Mouse (Mus musculus) MEL (cell line): ENCODE measurements around the gene Commd8. TPM values are rescaled to one million over a fixed set of nuclear protein-coding genes. Genes with fewer than 3 reads are reported as not detected.

Experiments
- DNase-seq: peaks from one replicate; pipeline ENCODE4 v3.0.0; 2011; ENCODE audit warnings: low read depth, low spot score
- H3K27ac ChIP-seq: 2 replicates; pipeline ENCODE4 v1.5.1; 2012; ENCODE audit warnings: low read depth, mild to moderate bottlenecking, control low read depth, low read length, moderate library complexity; ENCODE audit not compliant: control insufficient read depth
- H3K27me3 ChIP-seq, 2 experiments: fragments of 150-350 bp in 1 of 2; sonication (generic) in 1 of 2; 2 replicates each; pipeline ENCODE4 v1.6.1; 2012; ENCODE audit warnings: low read length in 2 of 2, mild to moderate bottlenecking in 2 of 2, improper control_type of control experiment in 1 of 2, moderate library complexity in 1 of 2; ENCODE audit not compliant: insufficient read depth in 2 of 2, control insufficient read depth in 1 of 2
- H3K36me3 ChIP-seq, 2 experiments: 2 replicates each; pipeline ENCODE4 v1.6.1; 2012 to 2014; ENCODE audit warnings: low read length in 2 of 2, improper control_type of control experiment in 1 of 2, inconsistent platforms in 1 of 2, mild to moderate bottlenecking in 1 of 2; ENCODE audit not compliant: insufficient read depth in 2 of 2, control insufficient read depth in 1 of 2
- H3K4me1 ChIP-seq, 2 experiments: fragments of 150-350 bp in 1 of 2; sonication (generic) in 1 of 2; 2 replicates each; pipeline ENCODE4 v1.6.1; 2012; ENCODE audit warnings: low read length in 2 of 2, improper control_type of control experiment in 1 of 2, mild to moderate bottlenecking in 1 of 2; ENCODE audit not compliant: insufficient read depth in 2 of 2, control insufficient read depth in 1 of 2
- H3K4me3 ChIP-seq, 2 experiments: fragments of 150-350 bp in 1 of 2; sonication (generic) in 1 of 2; 2 replicates each; pipeline ENCODE4 v1.5.1; 2012; ENCODE audit warnings: low read depth in 2 of 2, low read length in 2 of 2, mild to moderate bottlenecking in 2 of 2, moderate library complexity in 2 of 2, control low read depth in 1 of 2, improper control_type of control experiment in 1 of 2; ENCODE audit not compliant: control insufficient read depth in 1 of 2, insufficient read depth in 1 of 2
- H3K79me2 ChIP-seq: 2 replicates; pipeline ENCODE4 v1.6.1; 2012; ENCODE audit warnings: mild to moderate bottlenecking, low read length, moderate library complexity; ENCODE audit not compliant: control insufficient read depth, poor library complexity, insufficient read depth
- H3K9ac ChIP-seq: 2 replicates; pipeline ENCODE4 v1.6.1; 2012; ENCODE audit warnings: low read depth, mild to moderate bottlenecking, control low read depth, low read length, moderate library complexity; ENCODE audit not compliant: control insufficient read depth, poor library complexity, severe bottlenecking
- H3K9me3 ChIP-seq: fragments of 150-350 bp; sonication (generic); replicated peaks from 2 replicates; pipeline ENCODE4 v1.6.1; 2012; ENCODE audit warnings: mild to moderate bottlenecking, low read length, improper control_type of control experiment, moderate library complexity; ENCODE audit not compliant: insufficient read depth
- BHLHE40 ChIP-seq: IDR thresholded peaks from 2 replicates; pipeline ENCODE4 v1.6.1; 2012; ENCODE audit warnings: low read depth, mild to moderate bottlenecking, inconsistent platforms, low read length, improper control_type of control experiment, borderline replicate concordance
- CHD1 ChIP-seq: IDR thresholded peaks from 2 replicates; pipeline ENCODE4 v1.6.1; 2012; ENCODE audit warnings: low read depth, mild to moderate bottlenecking, inconsistent platforms, low read length, improper control_type of control experiment
- CTCF ChIP-seq, 3 experiments: IDR thresholded peaks in 2 of 3; conservative IDR thresholded peaks in 1 of 3; 2 replicates each; pipeline ENCODE4 v1.5.1; 2011 to 2012; ENCODE audit warnings: low read length in 3 of 3, low read depth in 2 of 3, mild to moderate bottlenecking in 2 of 3, improper control_type of control experiment in 1 of 3, inconsistent platforms in 1 of 3, mixed read lengths in 1 of 3, moderate library complexity in 1 of 3; ENCODE audit not compliant: control insufficient read depth in 1 of 3, insufficient read depth in 1 of 3, poor library complexity in 1 of 3, severe bottlenecking in 1 of 3
- E2F4 ChIP-seq: IDR thresholded peaks from 2 replicates; pipeline ENCODE4 v1.6.1; 2011; ENCODE audit warnings: low read depth, low read length, improper control_type of control experiment, borderline replicate concordance
- ELF1 ChIP-seq: IDR thresholded peaks from 2 replicates; pipeline ENCODE4 v1.6.1; 2014; ENCODE audit warnings: low read depth, mild to moderate bottlenecking, inconsistent platforms, low read length, improper control_type of control experiment, moderate library complexity
- EP300 ChIP-seq, 2 experiments: IDR thresholded peaks; 2 replicates each; pipeline ENCODE4 v1.6.1; 2011; ENCODE audit warnings: improper control_type of control experiment in 2 of 2, low read length in 2 of 2, low read depth in 1 of 2, mild to moderate bottlenecking in 1 of 2
- GABPA ChIP-seq: IDR thresholded peaks from 2 replicates; pipeline ENCODE4 v1.6.1; 2012; ENCODE audit warnings: low read depth, mild to moderate bottlenecking, inconsistent platforms, low read length, improper control_type of control experiment, moderate library complexity
- GATA1 ChIP-seq: IDR thresholded peaks from 2 replicates; pipeline ENCODE4 v1.6.1; 2011; ENCODE audit warnings: low read depth, low read length, improper control_type of control experiment
- HCFC1 ChIP-seq: IDR thresholded peaks from 2 replicates; pipeline ENCODE4 v1.6.1; 2012; ENCODE audit warnings: low read depth, mild to moderate bottlenecking, inconsistent platforms, low read length, improper control_type of control experiment, moderate library complexity
- JUND ChIP-seq: IDR thresholded peaks from 2 replicates; pipeline ENCODE4 v1.6.1; 2011; ENCODE audit warnings: low read depth, mild to moderate bottlenecking, improper control_type of control experiment, low read length
- MAFK ChIP-seq: IDR thresholded peaks from 2 replicates; pipeline ENCODE4 v1.6.1; 2011; ENCODE audit warnings: low read depth, mild to moderate bottlenecking, low read length, improper control_type of control experiment, borderline replicate concordance
- MAZ ChIP-seq: IDR thresholded peaks from 2 replicates; pipeline ENCODE4 v1.6.1; 2012; ENCODE audit warnings: low read depth, mild to moderate bottlenecking, inconsistent platforms, low read length, improper control_type of control experiment
- MXI1 ChIP-seq: IDR thresholded peaks from 2 replicates; pipeline ENCODE4 v1.6.1; 2011; ENCODE audit warnings: mild to moderate bottlenecking, low read depth, low read length, improper control_type of control experiment
- MYB ChIP-seq: IDR thresholded peaks from 2 replicates; pipeline ENCODE4 v1.6.1; 2011; ENCODE audit warnings: mild to moderate bottlenecking, low read depth, low read length, improper control_type of control experiment
- NRF1 ChIP-seq: IDR thresholded peaks from 2 replicates; pipeline ENCODE4 v1.6.1; 2014; ENCODE audit warnings: low read depth, mild to moderate bottlenecking, inconsistent platforms, low read length, improper control_type of control experiment, moderate library complexity; ENCODE audit not compliant: poor library complexity, insufficient read depth, severe bottlenecking
- POLR2AphosphoS2 ChIP-seq: IDR thresholded peaks from 2 replicates; pipeline ENCODE4 v1.6.1; 2011; ENCODE audit warnings: low read length, improper control_type of control experiment
- POLR2AphosphoS5 ChIP-seq: IDR thresholded peaks from 2 replicates; pipeline ENCODE4 v1.6.1; 2012; ENCODE audit warnings: low read depth, borderline replicate concordance, mild to moderate bottlenecking, inconsistent platforms, low read length, moderate library complexity, mixed read lengths
- RCOR1 ChIP-seq: IDR thresholded peaks from 2 replicates; pipeline ENCODE4 v1.6.1; 2012; ENCODE audit warnings: low read depth, mild to moderate bottlenecking, inconsistent platforms, low read length, improper control_type of control experiment
- SIN3A ChIP-seq: IDR thresholded peaks from 2 replicates; pipeline ENCODE4 v1.6.1; 2012; ENCODE audit warnings: low read length, improper control_type of control experiment, inconsistent platforms
- TAL1 ChIP-seq: IDR thresholded peaks from 2 replicates; pipeline ENCODE4 v1.6.1; 2012; ENCODE audit warnings: mild to moderate bottlenecking, inconsistent platforms, low read length, moderate library complexity, mixed read lengths
- TBP ChIP-seq: IDR thresholded peaks from 2 replicates; pipeline ENCODE4 v1.8.0; 2011; ENCODE audit warnings: low read depth, low read length, improper control_type of control experiment
- TCF12 ChIP-seq: IDR thresholded peaks from 2 replicates; pipeline ENCODE4 v1.6.1; 2014; ENCODE audit warnings: low read depth, mild to moderate bottlenecking, inconsistent platforms, low read length, improper control_type of control experiment, moderate library complexity
- ZMIZ1 ChIP-seq: IDR thresholded peaks from 2 replicates; pipeline ENCODE4 v1.6.1; 2012; ENCODE audit warnings: low read depth, mild to moderate bottlenecking, inconsistent platforms, low read length, improper control_type of control experiment, moderate library complexity
- ZNF384 ChIP-seq: IDR thresholded peaks from 2 replicates; pipeline ENCODE4 v1.6.1; 2012; ENCODE audit warnings: low read depth, mild to moderate bottlenecking, inconsistent platforms, low read length, improper control_type of control experiment
- polyA plus RNA-seq, 2 experiments: library from polyadenylated mRNA; stranded (reverse) in 1 of 2; unstranded in 1 of 2; fragments of >175 nt in 1 of 2; fragments of >200 nt in 1 of 2; gene quantifications; 2 replicates each; pipeline versions ENCODE4 v1.2.1 to v1.2.4; 2012; ENCODE audit warnings: low replicate concordance in 2 of 2, low read depth in 1 of 2; ENCODE audit not compliant: insufficient read length in 2 of 2, insufficient read depth in 1 of 2, missing spikeins in 1 of 2
- total RNA-seq: library from RNA; depleted of rRNA; stranded (reverse); fragments of 300-350 nt; gene quantifications from 2 replicates; pipeline ENCODE4 v1.2.3, GENCODE M21; 2012

Gene Commd8
- total and polyA plus RNA-seq, 3 experiments, result 33.5 to 45.6 TPM; not detected in 1

DNA sequence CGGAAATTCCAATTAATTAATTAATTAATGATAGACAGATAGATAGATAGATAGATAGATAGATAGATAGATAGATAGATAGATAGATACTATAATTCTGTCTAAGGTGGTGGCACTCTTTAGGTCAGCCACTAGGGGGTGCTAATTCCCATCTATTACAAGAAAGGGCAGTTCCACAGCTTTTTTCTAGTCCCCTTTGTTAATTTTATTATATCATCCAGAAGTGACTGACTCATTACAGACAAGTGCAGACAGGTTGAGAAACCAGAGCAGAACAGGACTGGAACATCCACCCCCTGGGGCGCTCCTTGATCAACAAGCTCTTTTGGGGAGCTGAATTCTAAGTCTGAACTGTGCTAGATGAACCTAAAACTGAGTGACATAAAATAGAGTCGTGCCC is 4.7 kb upstream of the Commd8 start (continued):
- TF ChIP-seq TCF12 (no peak), E2F4 (no peak), HCFC1 (no peak)

DNA sequence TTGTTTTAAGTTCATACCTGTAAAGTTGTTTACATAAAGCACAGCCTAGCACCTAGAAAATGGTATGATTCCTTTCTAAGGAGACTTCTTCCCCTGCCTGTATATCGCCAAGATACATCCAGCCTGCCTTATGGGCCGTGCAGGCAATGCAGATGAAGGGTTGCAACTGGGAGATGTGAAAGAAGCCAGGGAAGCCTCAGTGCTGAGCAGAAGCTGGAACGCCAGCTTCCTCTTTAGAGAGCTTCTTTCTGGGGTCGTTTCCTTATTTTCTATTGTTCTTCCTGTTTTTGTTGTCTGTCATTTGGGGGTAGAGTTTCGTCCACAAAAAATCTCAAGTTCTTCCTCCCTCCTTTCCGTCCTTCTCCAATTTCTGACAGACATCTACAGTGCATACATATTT is 2.1 kb upstream of the Commd8 start:
- Histone ChIP-seq H3K9me3 (no peaks in the 10 kb centered on the region), H3K4me1 (peaks cover 7 to 13% of the 10 kb centered on the region in 2 experiments), H3K9ac (peak overlapping the region; percentile 51), H3K79me2 (peaks cover 15% of the 10 kb centered on the region), H3K27ac (no peak overlapping the region), H3K27me3 (no peaks in the 10 kb centered on the region), H3K4me3 (peak overlapping the region; percentile 15 to 24), H3K36me3 (peaks cover 0 to 22% of the 10 kb centered on the region in 2 experiments; a peak in 2 of 4 replicates)
- DNase-seq, result peak; percentile 75
- TF ChIP-seq TAL1 (no peak), EP300 (IDR thresholded peaks at IDR 0.05; ENCODE audit: low read depth in 1 of 2, low read length in 2 of 2) (peak in 1 of 2 experiments; percentile 59; a peak in 1 of 4 replicates)
- TF ChIP-seq, all 39 proteins: peak for 1

DNA sequence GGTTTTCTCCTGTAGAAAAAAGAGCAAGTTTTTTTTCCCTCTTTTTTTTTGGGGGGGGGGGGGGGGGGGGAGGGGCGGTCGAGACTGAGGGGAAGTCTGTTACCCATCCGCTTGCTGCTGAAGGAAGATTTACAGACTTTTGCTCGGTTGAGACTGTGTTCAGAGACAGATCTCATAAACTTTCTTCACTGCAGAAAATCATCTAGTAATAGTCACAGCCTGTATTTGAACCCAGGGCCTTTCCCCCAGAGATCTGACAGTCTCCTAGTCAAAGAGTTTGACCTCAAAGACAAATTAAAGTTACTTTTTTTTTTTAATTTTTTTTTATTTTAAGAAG is 264 bp upstream of the Commd8 start:
- Histone ChIP-seq H3K27me3 (no peaks in the 10 kb centered on the region), H3K9me3 (no peaks in the 10 kb centered on the region), H3K4me3 (peak overlapping the region; percentile 34 to 39; a peak in 3 of 4 replicates), H3K4me1 (peaks cover 7 to 13% of the 10 kb centered on the region in 2 experiments), H3K79me2 (peaks cover 17% of the 10 kb centered on the region), H3K36me3 (peaks cover 0 to 25% of the 10 kb centered on the region in 2 experiments; a peak in 2 of 4 replicates), H3K9ac (peak overlapping the region; percentile 65), H3K27ac (peak overlapping the region; percentile 60)
- DNase-seq, result no peak
- TF ChIP-seq MAZ (0 out of 2 replicates have a peak, but pooled peaks have one; percentile 23), ZNF384 (peak; percentile 92), GATA1 (no peak), NRF1 (no peak), ZMIZ1 (peak; percentile 7; the same call in 1 of the 2 replicates)

DNA sequence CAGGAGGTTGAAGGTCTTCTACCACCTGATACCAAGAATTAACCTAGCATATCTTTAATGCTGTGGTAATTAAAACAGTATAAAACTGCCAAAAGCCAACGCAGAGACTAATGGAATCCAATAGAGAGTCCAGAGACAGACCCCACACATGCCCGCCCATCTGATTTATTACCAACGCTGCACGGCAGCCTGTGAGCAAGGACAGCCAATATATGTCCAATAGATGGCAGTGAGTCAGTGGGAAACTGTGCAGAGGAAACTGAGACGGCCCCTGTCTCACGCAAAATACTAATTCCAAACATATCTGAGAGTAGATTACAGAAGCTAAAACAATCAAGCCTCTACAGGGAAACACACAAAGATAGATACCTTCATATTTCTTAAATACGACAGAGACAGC is 3.6 kb downstream of the Commd8 start:
- Histone ChIP-seq H3K27ac (no peak overlapping the region), H3K9ac (no peak overlapping the region), H3K4me1 (peaks cover 7 to 13% of the 10 kb centered on the region in 2 experiments), H3K9me3 (no peaks in the 10 kb centered on the region), H3K4me3 (no peak overlapping the region), H3K36me3 (peaks cover 10 to 29% of the 10 kb centered on the region in 2 experiments), H3K27me3 (no peaks in the 10 kb centered on the region), H3K79me2 (peaks cover 17% of the 10 kb centered on the region)
- no peak for DNase-seq
- TF ChIP-seq GATA1 (no peak), NRF1 (no peak), MAFK (no peak), HCFC1 (no peak), TBP (no peak), GABPA (no peak), MYB (no peak), CTCF (IDR thresholded peaks at IDR 0.05 in 2 of 3, conservative IDR thresholded peaks at IDR 0.05 in 1 of 3; ENCODE audit: control insufficient read depth in 1 of 3, insufficient read depth in 1 of 3, low read depth in 2 of 3, low read length in 3 of 3, poor library complexity in 1 of 3, severe bottlenecking in 1 of 3) (no peak), ELF1 (no peak), JUND (no peak), POLR2AphosphoS5 (no peak), RCOR1 (no peak), MXI1 (no peak), POLR2AphosphoS2 (no peak), ZNF384 (no peak), SIN3A (no peak), BHLHE40 (no peak), CHD1 (no peak)
